Mouse (Mus musculus) C2C12 (cell line): ENCODE measurements around the gene Wdr24.

ENCODE experiments used
- CEBPB ChIP-seq: IDR thresholded peaks from one replicate; pipeline ENCODE4 v1.6.1; 2011; ENCODE audit warnings: low read depth, mild to moderate bottlenecking, control low read depth, moderate library complexity
- CTCF ChIP-seq: IDR thresholded peaks from one replicate; pipeline ENCODE4 v1.5.1; 2011; ENCODE audit not compliant: control insufficient read depth, insufficient read depth, insufficient read length
- FOSL1 ChIP-seq: IDR thresholded peaks from one replicate; pipeline ENCODE4 v1.8.0; 2011; ENCODE audit warnings: mild to moderate bottlenecking, low read length; ENCODE audit not compliant: poor library complexity, insufficient read depth, severe bottlenecking
- MAX ChIP-seq: IDR thresholded peaks from one replicate; pipeline ENCODE4 v1.6.1; 2011; ENCODE audit warnings: mild to moderate bottlenecking, control low read depth
- MYOD1 ChIP-seq: IDR thresholded peaks from one replicate; pipeline ENCODE4 v1.6.1; 2011; ENCODE audit warnings: low read depth; ENCODE audit not compliant: control insufficient read depth, insufficient read length
- MYOG ChIP-seq: IDR thresholded peaks from one replicate; pipeline ENCODE4 v1.6.1; 2011; ENCODE audit not compliant: control insufficient read depth, insufficient read length; ENCODE audit errors: extremely low read depth
- USF1 ChIP-seq: IDR thresholded peaks from one replicate; pipeline ENCODE4 v1.6.1; 2011; ENCODE audit warnings: low read depth, mild to moderate bottlenecking, control low read depth, moderate library complexity

- TF ChIP-seq CTCF (no peak), CEBPB (no peak), USF1 (no peak), MYOD1 (no peak), MYOG (no peak), MAX (no peak), FOSL1 (no peak)
Measured at GRCm38 (mm10) chr17:25794998-25795397, 28.4 kb upstream of the Wdr24 start.
